Mouse (Mus musculus) right cerebral cortex, adult 18-20 months (tissue): ENCODE data around the gene Hsd3b1.
A peak's percentile ranks its signal among the peaks of the same experiment; 100 is the strongest.
"Not testable (repeated sequence)": the region's sequence is repeated elsewhere in the genome, so short reads cannot be mapped to it uniquely, and the experiment has no call there.

Source experiments
- DNase-seq: peaks from one replicate; pipeline ENCODE4 v3.0.0; 2022; ENCODE audit warnings: mixed read lengths

Hsd3b1 gene

GRCm38 (mm10) chr3:98859576-98859975 lies at the start of gene Hsd3b1:
Gene Hsd3b1 (minus strand): TSS chr3:98859794.
- DNase-seq = no peak

- no peak for DNase-seq
Measured at GRCm38 (mm10) chr3:98897606-98898005, 38.0 kb upstream of the Hsd3b1 start.

- peak; percentile 12 for DNase-seq
Measured at GRCm38 (mm10) chr3:98895071-98895601, 35.5 kb upstream of the Hsd3b1 start.

DNA sequence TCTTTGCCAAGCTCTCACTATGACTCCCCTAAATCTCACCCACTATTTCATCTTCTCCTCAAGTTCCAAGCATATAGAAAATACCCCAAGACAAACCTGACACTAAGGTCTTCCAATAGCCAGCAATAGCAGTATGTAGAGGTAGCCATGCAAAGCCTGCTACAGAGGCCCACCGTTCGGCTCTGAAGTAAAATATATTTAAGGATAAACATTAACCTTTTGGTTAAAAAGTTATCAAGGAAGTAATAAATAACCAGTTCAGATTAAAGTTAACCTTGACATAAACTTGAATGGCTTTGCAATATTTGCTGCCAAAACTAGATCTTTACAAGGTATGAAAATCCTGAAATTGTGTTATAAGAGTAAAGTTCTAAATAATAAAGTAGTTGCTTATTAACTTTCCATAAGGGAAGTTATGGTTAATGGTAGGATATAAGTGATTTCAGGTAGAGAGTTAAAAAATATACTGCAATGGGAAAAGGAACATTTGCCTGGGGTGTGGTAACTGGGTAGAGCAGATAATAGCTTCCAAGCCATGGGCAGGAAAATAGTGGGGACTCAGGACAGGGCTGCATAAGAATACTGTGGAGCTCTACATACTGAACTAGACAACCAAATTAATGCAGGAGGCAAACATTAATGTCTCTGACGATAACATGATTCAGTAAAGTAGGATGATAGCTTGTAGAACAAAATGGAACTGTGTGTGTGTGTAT lies 33.6 kb upstream of the Hsd3b1 start, which contains the start of gene Hao2:
Gene Hao2 (minus strand): TSS at position 183 of the 716 bp plus-strand sequence.
- no peak for DNase-seq

GRCm38 (mm10) chr3:98890430-98890829 lies 30.8 kb upstream of the Hsd3b1 start:
- no peak for DNase-seq

- DNase-seq = no peak
Measured at GRCm38 (mm10) chr3:98888206-98888605, 28.6 kb upstream of the Hsd3b1 start.

DNA sequence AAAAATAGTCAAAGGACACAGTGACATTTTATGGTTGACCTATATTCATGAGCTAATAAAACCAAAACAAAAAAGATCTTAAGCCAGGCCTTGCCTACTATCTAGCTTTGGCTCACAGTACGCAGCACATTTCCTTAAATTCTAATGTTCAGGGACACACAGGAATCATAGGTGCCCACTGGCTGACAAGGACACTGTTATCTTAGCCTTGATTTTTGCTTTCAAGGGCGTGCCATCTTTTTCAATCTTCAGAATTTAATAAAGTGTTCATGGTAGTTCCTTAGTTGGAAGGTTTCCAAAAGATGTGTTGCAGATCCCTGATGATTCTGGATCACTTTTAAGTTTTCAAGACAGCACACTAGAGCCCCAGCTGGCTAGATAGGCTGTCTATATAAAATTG lies 21.2 kb upstream of the Hsd3b1 start:
- DNase-seq = no peak

DNA sequence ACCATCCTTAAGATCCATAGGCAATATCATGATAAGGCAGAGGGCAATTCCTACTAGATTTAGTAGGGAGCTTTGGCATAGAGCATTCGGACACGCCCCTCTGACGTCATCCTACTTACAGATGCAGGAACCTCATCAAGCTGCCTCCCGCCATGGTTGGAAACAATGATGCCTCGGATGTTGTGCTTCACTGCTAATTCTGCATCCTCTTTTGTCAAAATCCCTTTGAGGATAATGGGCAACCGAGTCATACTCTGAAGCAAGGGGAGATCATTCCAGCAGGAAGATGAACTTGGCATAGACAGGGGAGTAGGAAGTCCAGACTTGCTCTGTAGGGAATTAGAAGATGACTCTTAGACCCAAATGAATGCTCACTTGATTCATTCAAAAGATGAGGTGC lies 20.6 kb upstream of the Hsd3b1 start:
- no peak for DNase-seq

GRCm38 (mm10) chr3:98868219-98868618 lies 8.6 kb upstream of the Hsd3b1 start:
- DNase-seq = no peak

DNA sequence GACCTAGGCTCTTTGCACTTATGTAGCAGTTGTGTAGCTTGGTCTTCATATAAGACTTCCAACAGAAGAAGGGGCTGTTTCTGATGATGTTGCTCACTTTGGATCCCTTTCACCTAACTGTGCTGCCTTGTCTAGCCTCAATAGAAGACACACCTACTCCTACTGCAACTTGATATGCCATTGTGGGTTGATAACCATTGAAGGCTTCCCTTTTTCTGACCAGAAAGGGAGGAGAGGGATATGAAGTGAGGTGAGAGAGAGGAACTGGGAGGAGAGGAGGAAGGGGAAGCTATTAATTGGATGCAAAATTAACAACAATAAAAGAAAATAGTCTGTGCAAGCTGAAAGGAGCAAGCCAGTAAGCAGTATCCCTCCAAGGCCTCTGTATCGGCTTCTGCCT lies 3.2 kb upstream of the Hsd3b1 start:
- DNase-seq = no peak

GRCm38 (mm10) chr3:98858051-98858450 lies 1.5 kb downstream of the Hsd3b1 start:
- DNase-seq = no peak

- no peak for DNase-seq
Measured at GRCm38 (mm10) chr3:98856892-98857291, 2.7 kb downstream of the Hsd3b1 start.

- DNase-seq = no peak
Measured at GRCm38 (mm10) chr3:98855160-98855559, 4.4 kb downstream of the Hsd3b1 start.

DNA sequence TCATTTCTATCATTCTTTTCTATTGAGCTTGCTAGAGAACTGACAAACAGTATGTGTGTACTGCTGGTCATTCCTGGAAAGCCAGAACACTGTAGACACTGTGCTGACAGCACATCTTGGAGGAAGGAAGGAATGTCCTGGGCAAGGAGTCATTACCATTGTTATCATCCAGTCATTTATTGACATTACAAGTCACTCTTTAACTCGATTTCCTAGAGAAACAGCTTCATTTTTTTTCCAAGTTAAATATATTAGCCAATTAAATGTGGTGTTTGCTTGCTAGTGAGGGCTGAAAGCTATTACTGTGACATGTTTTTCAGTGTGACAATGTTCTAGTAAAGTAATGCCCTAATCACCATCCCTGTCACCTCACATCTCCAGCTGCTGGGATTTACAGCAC lies 5.9 kb downstream of the Hsd3b1 start:
- no peak for DNase-seq

DNA sequence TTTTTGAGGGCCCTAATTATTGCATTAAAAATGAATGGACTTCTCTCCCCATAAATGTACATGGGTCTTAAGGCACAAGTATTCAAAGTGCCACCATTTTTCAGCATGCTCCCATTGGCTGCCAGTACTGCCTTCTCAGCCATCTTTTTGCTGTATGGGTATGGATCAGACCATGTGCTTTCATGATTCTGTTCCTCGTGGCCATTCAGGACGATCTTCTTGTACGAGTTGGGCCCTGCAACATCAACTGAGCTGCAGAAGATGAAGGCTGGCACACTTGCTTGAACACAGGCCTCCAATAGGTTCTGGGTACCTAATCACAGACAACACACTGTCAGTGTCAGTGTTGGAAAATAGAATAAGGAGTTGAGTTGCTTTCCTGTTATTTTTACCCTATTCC lies 6.5 kb downstream of the Hsd3b1 start:
- no peak for DNase-seq

DNA sequence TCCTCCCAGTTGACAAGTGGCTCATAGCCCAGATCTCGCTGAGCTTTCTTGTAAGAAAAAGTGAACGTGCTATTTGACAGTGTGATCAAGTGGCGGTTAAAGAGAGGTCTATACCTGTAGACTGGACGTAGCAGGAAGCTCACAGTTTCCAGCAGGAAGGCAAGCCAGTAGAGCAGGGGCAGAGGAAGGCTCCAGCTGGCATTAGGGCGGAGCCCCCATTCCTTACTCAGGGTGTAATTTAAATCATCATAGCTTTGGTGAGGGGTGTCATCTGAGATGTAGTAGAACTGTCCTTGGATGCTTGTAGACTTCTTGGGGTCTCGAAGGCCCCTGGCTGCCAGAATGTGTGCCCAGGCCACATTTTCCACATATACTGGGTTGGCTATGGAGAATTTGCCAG lies 7.0 kb downstream of the Hsd3b1 start:
- no peak for DNase-seq

GRCm38 (mm10) chr3:98851853-98852252 lies 7.7 kb downstream of the Hsd3b1 start:
- DNase-seq = no peak

- no peak for DNase-seq
Measured at GRCm38 (mm10) chr3:98850262-98850661, 9.3 kb downstream of the Hsd3b1 start.

GRCm38 (mm10) chr3:98848898-98849297 lies 10.7 kb downstream of the Hsd3b1 start:
- no peak for DNase-seq

- DNase-seq = no peak
Measured at GRCm38 (mm10) chr3:98814101-98814670, 45.4 kb downstream of the Hsd3b1 start, which contains the start of gene Hsd3b6. Gene Hsd3b6 (minus strand): TSS chr3:98814443.

GRCm38 (mm10) chr3:98812653-98813052 lies 46.9 kb downstream of the Hsd3b1 start:
- not testable (repeated sequence) for DNase-seq

- DNase-seq = not testable (repeated sequence)
Measured at GRCm38 (mm10) chr3:98805032-98805431, 54.6 kb downstream of the Hsd3b1 start.
